Mouse (Mus musculus) testis, postnatal 10 days (tissue): ENCODE results near the gene Edem3.

Source experiments
- DNase-seq: peaks from one replicate; pipeline ENCODE4 v3.0.0; 2021; ENCODE audit warnings: low spot score

Gene Edem3

GRCm38 (mm10) chr1:151864326-151864725 is 109.2 kb downstream of the Edem3 start:
- no peak for DNase-seq
